Mouse (Mus musculus): Measurements from ENCODE around the gene Il12rb2. TPM values are rescaled to one million over a fixed set of nuclear protein-coding genes. Genes with fewer than 3 reads are reported as not detected.

Il12rb2 gene
- polyA plus RNA-seq, 1 experiment from 2014 or later, result not detected

DNA sequence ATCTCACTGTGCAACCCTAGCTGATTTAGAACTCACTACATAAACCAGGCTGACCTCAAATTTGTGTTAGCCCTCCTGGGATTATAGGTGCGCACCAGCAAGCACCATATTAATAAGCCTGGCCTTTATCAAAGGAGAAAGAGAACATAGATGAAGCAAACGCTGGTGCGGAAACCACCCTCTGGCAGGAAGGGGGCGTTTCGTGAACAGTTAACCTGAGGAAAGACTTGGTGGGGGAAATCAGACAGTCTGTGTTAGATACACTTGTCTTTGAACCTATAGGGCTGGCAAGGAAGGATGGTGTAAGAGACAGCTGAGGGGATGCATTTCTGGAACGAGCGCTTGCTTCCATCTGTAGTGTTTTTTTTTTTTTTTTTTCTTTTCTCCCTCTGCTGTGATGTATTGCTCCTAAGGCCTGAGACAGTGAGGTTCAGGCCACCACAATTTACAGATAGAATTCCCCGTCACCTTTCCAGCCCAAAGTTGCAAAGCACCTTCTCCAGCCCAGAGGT lies 58.1 kb downstream of the Il12rb2 start:
- H3K4me1 ChIP-seq (replicated peaks), result no peaks in the 10 kb centered on the region
- H3K4me2 ChIP-seq (replicated peaks), result no peak overlapping the region
- no peaks in the 10 kb centered on the region for H3K9me3 ChIP-seq
- ATAC-seq, result no peak
- no peak overlapping the region for H3K4me3 ChIP-seq (replicated peaks)
- 85% methylated on average over 8 of the region's 8 CpGs for WGBS
- H3K36me3 ChIP-seq, result no peaks in the 10 kb centered on the region
- H3K9ac ChIP-seq (replicated peaks), result no peak overlapping the region
- no peaks in the 10 kb centered on the region for H3K27me3 ChIP-seq
- no peak overlapping the region for H3K27ac ChIP-seq

DNA sequence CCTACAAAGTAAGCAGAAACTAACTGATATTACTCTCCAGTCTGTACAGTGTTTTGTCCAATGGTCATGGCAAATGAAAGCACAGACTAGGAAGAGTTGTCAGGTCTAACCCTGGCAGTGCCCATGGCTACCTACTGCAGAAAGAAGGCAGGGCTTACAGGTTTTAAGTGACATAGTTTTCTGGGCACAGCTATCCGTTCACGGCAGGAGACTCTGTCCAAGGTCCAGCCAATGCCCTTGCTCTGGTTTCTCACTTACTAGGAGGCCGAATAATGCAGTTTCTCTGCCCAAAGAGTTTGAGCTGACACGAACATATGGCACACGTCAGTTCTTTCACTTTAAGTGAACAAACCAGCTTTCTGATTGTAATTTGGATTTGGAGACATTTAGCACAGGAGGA lies 58.9 kb downstream of the Il12rb2 start:
- WGBS, result 89% methylated on average over 5 of the region's 5 CpGs
- Histone ChIP-seq H3K4me2 (replicated peaks) (no peak overlapping the region), H3K4me3 (replicated peaks) (no peak overlapping the region), H3K9me3 (no peaks in the 10 kb centered on the region), H3K27ac (no peak overlapping the region), H3K4me1 (replicated peaks) (no peaks in the 10 kb centered on the region), H3K27me3 (no peaks in the 10 kb centered on the region), H3K36me3 (no peaks in the 10 kb centered on the region), H3K9ac (replicated peaks) (no peak overlapping the region)
- ATAC-seq, result no peak

DNA sequence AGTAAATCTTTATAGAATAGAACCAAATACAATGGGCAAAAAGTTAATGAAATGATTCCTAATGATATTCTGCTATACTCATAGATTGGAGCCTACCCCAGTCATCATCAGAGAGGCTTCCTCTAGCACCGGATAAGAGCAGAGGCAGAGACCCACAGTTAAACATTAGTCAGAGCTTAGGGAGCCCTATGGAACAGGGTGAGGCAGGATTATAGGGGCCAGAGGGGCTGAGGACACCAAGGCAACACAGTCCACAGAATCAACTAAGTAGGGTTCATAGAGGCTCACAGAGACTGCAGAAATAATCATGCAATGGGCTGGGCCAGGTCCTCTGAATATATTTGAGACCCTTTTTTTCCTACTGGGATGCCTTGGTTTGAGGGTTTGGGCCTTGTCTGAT lies 61.3 kb downstream of the Il12rb2 start:
- ATAC-seq, result no peak
- no peak overlapping the region for H3K4me3 ChIP-seq (replicated peaks)

DNA sequence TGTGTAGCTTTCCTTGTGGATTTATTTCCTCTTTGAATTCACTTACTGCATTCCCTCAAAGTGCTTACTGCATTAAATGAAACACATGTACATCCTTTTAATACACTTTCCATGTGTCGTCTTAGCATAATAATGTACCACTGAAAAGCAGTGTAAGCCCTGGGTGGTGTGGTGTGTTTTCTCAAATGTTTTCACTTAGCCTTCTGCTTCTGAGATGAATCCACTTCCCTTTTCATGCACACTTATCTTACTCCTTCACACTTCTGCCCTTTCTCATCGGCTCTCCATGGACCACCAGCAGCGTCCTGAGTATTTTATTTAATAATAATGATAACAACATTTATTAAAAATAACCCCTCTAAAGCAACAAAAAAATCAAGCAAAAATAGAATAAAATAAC lies 66.2 kb downstream of the Il12rb2 start:
- H3K27ac ChIP-seq, result no peak overlapping the region

More for the DNA sequence above, 61.3 kb downstream of the Il12rb2 start:
- no peak overlapping the region for H3K9ac ChIP-seq (replicated peaks)
- no peak overlapping the region for H3K27ac ChIP-seq
- no peaks in the 10 kb centered on the region for H3K9me3 ChIP-seq
- H3K4me2 ChIP-seq (replicated peaks), result no peak overlapping the region
- H3K36me3 ChIP-seq, result no peaks in the 10 kb centered on the region
- H3K4me1 ChIP-seq (replicated peaks), result no peaks in the 10 kb centered on the region
- WGBS, result 86% methylated on average over 1 of the region's 1 CpGs
- H3K27me3 ChIP-seq, result no peaks in the 10 kb centered on the region

DNA sequence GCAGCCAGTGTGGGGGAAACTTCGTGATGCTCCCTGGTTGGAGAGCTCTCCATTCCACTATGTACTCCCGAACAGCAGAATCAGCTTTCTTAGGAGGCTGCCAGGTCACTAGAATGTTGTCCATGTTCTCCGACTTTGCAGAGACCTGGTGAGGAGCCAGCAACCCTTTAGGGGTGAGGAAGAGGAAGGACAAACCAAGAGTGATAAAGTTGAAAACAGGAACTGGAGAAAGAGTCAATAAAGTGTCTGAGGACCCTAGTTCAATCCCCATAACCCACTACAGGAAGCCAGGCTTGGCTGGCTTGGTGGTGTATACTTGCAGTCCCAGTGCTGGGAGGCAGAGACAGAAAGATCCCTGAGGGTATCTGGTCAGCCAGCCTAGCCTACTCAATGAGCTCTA lies 67.0 kb downstream of the Il12rb2 start:
- no peak for ATAC-seq
- H3K27me3 ChIP-seq, result no peaks in the 10 kb centered on the region
- no peak overlapping the region for H3K4me2 ChIP-seq (replicated peaks)
- WGBS, result 87% methylated on average over 3 of the region's 3 CpGs
- no peak overlapping the region for H3K9ac ChIP-seq (replicated peaks)
- no peaks in the 10 kb centered on the region for H3K36me3 ChIP-seq
- no peak overlapping the region for H3K4me3 ChIP-seq (replicated peaks)
- no peak overlapping the region for H3K27ac ChIP-seq
- no peaks in the 10 kb centered on the region for H3K9me3 ChIP-seq
- no peaks in the 10 kb centered on the region for H3K4me1 ChIP-seq (replicated peaks)

More for the DNA sequence above, 66.2 kb downstream of the Il12rb2 start:
- H3K4me3 ChIP-seq (replicated peaks), result no peak overlapping the region
- H3K27me3 ChIP-seq, result no peaks in the 10 kb centered on the region
- no peak overlapping the region for H3K4me2 ChIP-seq (replicated peaks)
- no peak for ATAC-seq
- H3K36me3 ChIP-seq, result no peaks in the 10 kb centered on the region
- no peaks in the 10 kb centered on the region for H3K9me3 ChIP-seq
- H3K9ac ChIP-seq (replicated peaks), result no peak overlapping the region
- H3K4me1 ChIP-seq (replicated peaks), result no peaks in the 10 kb centered on the region
- 88% methylated on average over 3 of the region's 3 CpGs for WGBS

DNA sequence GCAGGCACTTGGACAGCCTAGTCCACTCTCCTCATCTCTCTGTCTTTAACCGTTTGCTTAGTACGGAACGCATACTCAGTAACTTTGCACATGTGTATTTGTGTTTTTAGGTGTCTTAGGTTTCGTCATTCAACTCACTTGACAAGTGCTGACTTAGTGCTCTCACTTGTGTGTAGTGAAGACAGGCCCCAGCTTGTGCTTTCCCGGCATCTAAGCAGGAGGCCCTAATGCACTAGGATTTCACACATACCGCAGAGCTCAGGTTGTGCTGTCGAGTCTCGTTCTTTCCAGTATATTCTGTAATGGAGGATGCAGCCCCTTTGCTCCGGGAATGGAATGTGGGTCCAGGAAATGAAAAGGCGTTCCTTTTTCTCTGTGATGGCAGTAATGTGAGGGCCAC lies 72.8 kb downstream of the Il12rb2 start:
- no peaks in the 10 kb centered on the region for H3K27me3 ChIP-seq
- no peaks in the 10 kb centered on the region for H3K36me3 ChIP-seq
- no peak overlapping the region for H3K4me3 ChIP-seq (replicated peaks)
- no peak for ATAC-seq
- H3K27ac ChIP-seq, result no peak overlapping the region
- no peak overlapping the region for H3K9ac ChIP-seq (replicated peaks)
- no peak overlapping the region for H3K4me2 ChIP-seq (replicated peaks)
- peaks cover 8% of the 10 kb centered on the region; the same call in 1 of the 2 replicates for H3K4me1 ChIP-seq (replicated peaks)
- H3K9me3 ChIP-seq, result no peaks in the 10 kb centered on the region
- WGBS, result 92% methylated on average over 10 of the region's 10 CpGs

DNA sequence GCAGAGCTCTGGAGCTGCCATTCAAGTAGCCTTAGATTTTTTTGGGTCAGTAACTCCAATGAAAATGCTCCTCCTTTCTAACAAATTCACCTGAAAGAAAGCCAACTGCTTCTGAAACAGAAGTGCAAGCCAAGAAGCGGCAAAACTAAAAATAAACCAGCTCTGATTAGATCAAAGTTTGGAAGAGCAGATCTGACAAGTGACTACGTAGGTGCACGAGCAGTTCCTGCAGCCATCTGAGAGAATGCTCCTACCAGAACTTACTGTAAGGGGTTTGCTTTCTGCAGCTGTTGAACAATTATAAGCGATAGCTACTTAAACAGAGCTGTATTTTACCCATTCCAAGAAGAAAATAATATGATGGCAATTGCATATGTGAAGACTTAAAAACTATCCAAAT lies 73.5 kb downstream of the Il12rb2 start:
- Histone ChIP-seq H3K4me1 (replicated peaks) (peaks cover 8% of the 10 kb centered on the region; the same call in 1 of the 2 replicates), H3K4me3 (replicated peaks) (no peak overlapping the region), H3K9ac (replicated peaks) (no peak overlapping the region), H3K27ac (no peak overlapping the region), H3K36me3 (no peaks in the 10 kb centered on the region), H3K27me3 (no peaks in the 10 kb centered on the region), H3K4me2 (replicated peaks) (no peak overlapping the region), H3K9me3 (no peaks in the 10 kb centered on the region)
- 88% methylated on average over 4 of the region's 4 CpGs for WGBS
- no peak for ATAC-seq

DNA sequence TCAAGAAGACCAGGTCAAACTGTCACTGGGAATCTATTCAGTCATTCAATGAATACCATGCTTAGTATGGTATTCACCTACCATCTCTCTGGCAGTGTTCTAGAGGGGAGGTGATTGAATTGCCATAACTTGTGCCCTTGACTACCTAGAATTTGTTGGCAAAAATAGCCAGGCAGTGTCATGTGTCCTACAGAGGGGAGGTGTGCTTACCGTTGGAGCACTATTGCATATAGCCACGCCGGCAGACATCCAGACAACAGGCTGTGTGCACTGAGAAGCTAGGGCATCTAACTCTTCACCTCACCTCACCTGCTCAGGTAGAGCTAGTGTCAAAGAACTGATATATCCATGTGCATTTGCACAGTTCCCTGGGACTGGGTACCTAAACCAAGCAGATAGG lies 74.8 kb downstream of the Il12rb2 start:
- no peaks in the 10 kb centered on the region for H3K27me3 ChIP-seq
- H3K9ac ChIP-seq (replicated peaks), result no peak overlapping the region
- ATAC-seq, result no peak
- H3K4me1 ChIP-seq (replicated peaks), result peaks cover 8% of the 10 kb centered on the region; the same call in 1 of the 2 replicates
- H3K36me3 ChIP-seq, result no peaks in the 10 kb centered on the region
- H3K4me3 ChIP-seq (replicated peaks), result no peak overlapping the region
- no peaks in the 10 kb centered on the region for H3K9me3 ChIP-seq
- H3K4me2 ChIP-seq (replicated peaks), result no peak overlapping the region
- H3K27ac ChIP-seq, result no peak overlapping the region
- 94% methylated on average over 3 of the region's 3 CpGs for WGBS

DNA sequence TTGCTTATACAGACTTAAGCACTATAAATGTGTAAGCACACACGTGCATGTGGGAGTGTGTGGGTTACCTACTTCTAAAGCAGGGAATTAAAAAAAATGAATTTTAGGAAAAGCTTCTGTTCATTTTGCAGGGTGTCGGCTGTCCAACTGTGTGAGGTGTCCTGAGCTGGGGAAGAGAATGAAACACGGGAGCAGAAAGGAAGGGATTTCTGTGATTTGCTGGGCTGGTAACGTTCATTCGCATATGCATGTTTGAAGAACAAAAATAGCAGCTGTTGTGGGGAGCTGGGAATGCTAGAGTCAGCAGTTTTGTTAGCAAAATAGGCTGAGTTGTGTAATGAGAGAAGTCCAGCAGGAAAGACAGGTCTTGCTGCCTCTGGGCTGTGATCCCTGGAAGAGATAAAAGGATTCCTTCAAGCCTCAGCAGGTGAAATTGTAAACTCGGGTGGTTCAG lies 75.3 kb downstream of the Il12rb2 start:
- 58% methylated on average over 6 of the region's 6 CpGs for WGBS

DNA sequence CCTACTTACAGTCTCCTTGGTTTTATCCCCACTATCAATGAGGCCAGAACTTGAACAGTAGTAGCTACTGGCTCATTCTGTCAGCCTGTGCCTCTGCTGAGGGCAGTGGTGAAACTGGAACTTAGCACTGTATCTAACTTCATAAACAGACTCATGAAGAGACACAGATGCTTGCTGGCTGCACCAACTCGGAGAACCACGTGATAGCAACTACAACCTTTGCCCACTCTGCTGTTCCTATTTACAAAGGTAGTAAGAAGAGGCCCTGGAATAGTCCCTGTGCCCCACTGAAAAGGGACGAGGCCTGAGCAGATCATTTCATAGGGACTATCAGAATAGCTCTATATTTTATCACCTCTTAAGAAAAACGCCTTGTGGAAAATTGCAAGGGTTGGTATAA lies 75.7 kb downstream of the Il12rb2 start:
- H3K4me1 ChIP-seq (replicated peaks), result peaks cover 8% of the 10 kb centered on the region; the same call in 1 of the 2 replicates
- no peak for ATAC-seq
- H3K9ac ChIP-seq (replicated peaks), result no peak overlapping the region
- no peak overlapping the region for H3K4me3 ChIP-seq (replicated peaks)
- H3K36me3 ChIP-seq, result no peaks in the 10 kb centered on the region
- no peak overlapping the region for H3K4me2 ChIP-seq (replicated peaks)
- no peak overlapping the region for H3K27ac ChIP-seq
- WGBS, result 81% methylated on average over 4 of the region's 4 CpGs
- no peaks in the 10 kb centered on the region for H3K9me3 ChIP-seq
- H3K27me3 ChIP-seq, result no peaks in the 10 kb centered on the region

More for the DNA sequence above, 75.3 kb downstream of the Il12rb2 start:
- H3K9ac ChIP-seq (replicated peaks), result no peak overlapping the region
- H3K4me2 ChIP-seq (replicated peaks), result no peak overlapping the region
- H3K4me3 ChIP-seq (replicated peaks), result no peak overlapping the region
- H3K9me3 ChIP-seq, result no peaks in the 10 kb centered on the region
- H3K4me1 ChIP-seq (replicated peaks), result peaks cover 8% of the 10 kb centered on the region; the same call in 1 of the 2 replicates
- H3K27ac ChIP-seq, result no peak overlapping the region
- no peak for ATAC-seq
- H3K27me3 ChIP-seq, result no peaks in the 10 kb centered on the region
- no peaks in the 10 kb centered on the region for H3K36me3 ChIP-seq

DNA sequence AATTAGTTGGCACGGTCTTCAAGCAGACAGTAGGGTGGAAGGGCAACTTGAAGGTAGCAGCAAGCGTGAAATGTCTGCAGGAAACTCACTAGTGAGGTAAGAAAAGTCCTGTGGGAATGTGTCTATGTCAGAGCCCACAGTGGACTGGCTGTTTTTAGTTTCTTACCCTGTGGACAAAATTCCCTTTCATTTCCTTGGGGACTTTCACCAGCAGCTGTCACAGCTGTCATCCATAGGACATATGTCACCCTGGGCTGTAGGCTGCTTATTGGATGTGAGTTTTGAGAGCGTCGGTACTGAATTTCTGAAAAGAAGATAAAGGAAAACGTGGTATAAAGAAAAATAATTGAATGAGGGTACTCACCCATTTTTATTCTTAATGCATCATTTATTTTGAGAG lies 77.2 kb downstream of the Il12rb2 start:
- no peak for ATAC-seq

DNA sequence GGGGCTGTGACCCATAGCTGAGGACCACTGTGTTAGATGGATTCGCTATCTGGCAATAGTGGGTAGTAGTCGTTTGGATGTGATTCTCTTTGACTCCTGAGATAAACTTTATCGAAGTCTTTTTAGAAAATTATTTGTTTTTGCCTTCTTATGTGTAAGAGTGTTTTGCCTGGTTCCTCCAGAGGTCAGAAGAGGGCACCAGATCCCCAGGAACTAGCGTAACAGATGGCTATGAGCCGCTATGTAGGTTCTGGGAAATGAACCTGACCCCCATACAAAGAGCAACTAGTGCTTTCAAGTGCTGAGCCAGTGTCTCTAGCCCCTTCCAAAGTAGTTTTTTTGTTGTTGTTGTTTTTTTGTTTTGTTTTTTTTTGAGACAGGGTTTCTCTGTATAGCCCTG lies 79.9 kb downstream of the Il12rb2 start:
- 60% methylated on average over 5 of the region's 5 CpGs for WGBS
- ATAC-seq, result no peak
- Histone ChIP-seq H3K27me3 (no peaks in the 10 kb centered on the region), H3K27ac (no peak overlapping the region), H3K4me3 (replicated peaks) (no peak overlapping the region), H3K4me1 (replicated peaks) (peaks cover 8% of the 10 kb centered on the region; the same call in 1 of the 2 replicates), H3K36me3 (0 out of 2 replicates have a peak, but pooled peaks cover 5% of the 10 kb centered on the region), H3K4me2 (replicated peaks) (no peak overlapping the region), H3K9ac (replicated peaks) (no peak overlapping the region), H3K9me3 (no peaks in the 10 kb centered on the region)

More for the DNA sequence above, 77.2 kb downstream of the Il12rb2 start:
- no peak overlapping the region for H3K9ac ChIP-seq (replicated peaks)
- WGBS, result 66% methylated on average over 5 of the region's 5 CpGs
- peaks cover 8% of the 10 kb centered on the region; the same call in 1 of the 2 replicates for H3K4me1 ChIP-seq (replicated peaks)
- no peak overlapping the region for H3K4me2 ChIP-seq (replicated peaks)
- H3K9me3 ChIP-seq, result no peaks in the 10 kb centered on the region
- no peak overlapping the region for H3K4me3 ChIP-seq (replicated peaks)
- no peak overlapping the region for H3K27ac ChIP-seq
- no peaks in the 10 kb centered on the region for H3K36me3 ChIP-seq
- no peaks in the 10 kb centered on the region for H3K27me3 ChIP-seq

DNA sequence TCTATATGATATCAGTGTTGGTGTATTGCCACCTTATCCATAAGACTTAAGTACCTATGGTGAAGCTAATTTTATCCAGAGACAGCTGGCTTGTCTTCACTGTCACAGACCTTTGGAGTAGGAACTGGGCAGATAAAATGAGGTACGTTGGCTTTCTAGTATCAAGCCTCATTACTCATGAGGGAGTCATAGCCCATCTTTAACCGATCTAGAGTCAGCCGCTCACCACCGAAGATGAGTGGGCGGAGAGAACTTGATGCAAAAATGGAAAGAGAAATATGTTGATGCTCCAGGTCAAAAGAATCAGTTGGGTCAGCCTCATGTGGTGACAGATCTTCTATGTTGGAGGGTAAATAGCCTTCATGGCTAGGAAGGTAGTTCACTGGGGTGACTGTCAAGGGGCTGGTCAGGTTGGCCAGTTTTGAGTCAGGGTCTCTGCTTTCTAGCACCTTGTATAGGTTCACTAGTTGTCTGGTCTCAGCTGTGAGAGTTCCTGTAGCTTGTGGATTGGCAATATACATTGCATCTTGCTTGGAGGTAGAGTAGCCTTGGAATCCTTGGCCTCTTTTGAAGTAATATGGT lies 83.9 kb downstream of the Il12rb2 start:
- no peak overlapping the region for H3K9ac ChIP-seq (replicated peaks)
- peaks cover 9% of the 10 kb centered on the region; the same call in 1 of the 2 replicates for H3K36me3 ChIP-seq
- ATAC-seq, result no peak
- H3K4me3 ChIP-seq (replicated peaks), result no peak overlapping the region
- no peak overlapping the region for H3K4me2 ChIP-seq (replicated peaks)
- no peak overlapping the region for H3K27ac ChIP-seq
- H3K9me3 ChIP-seq, result no peaks in the 10 kb centered on the region
- no peaks in the 10 kb centered on the region for H3K27me3 ChIP-seq
- 86% methylated on average over 5 of the region's 5 CpGs for WGBS
- H3K4me1 ChIP-seq (replicated peaks), result no peaks in the 10 kb centered on the region

Data from midbrain, embryonic 13.5 days (tissue).